Mouse (Mus musculus) testis, adult 2 months (tissue): ENCODE measurements around the gene Wdr43.

Source experiments
- CTCF ChIP-seq: fragments of 200-500 bp; IDR thresholded peaks from 2 replicates; pipeline ENCODE4 v1.5.1; 2012; ENCODE audit warnings: low read depth, mild to moderate bottlenecking, inconsistent platforms, low read length, moderate library complexity; ENCODE audit not compliant: control insufficient read depth, insufficient read depth, insufficient replicate concordance
- POLR2A ChIP-seq: fragments of 200-500 bp; IDR thresholded peaks from 2 replicates; pipeline ENCODE4 v1.6.1; 2012; ENCODE audit warnings: low read depth, mild to moderate bottlenecking, inconsistent platforms, low read length, moderate library complexity; ENCODE audit not compliant: control insufficient read depth

DNA sequence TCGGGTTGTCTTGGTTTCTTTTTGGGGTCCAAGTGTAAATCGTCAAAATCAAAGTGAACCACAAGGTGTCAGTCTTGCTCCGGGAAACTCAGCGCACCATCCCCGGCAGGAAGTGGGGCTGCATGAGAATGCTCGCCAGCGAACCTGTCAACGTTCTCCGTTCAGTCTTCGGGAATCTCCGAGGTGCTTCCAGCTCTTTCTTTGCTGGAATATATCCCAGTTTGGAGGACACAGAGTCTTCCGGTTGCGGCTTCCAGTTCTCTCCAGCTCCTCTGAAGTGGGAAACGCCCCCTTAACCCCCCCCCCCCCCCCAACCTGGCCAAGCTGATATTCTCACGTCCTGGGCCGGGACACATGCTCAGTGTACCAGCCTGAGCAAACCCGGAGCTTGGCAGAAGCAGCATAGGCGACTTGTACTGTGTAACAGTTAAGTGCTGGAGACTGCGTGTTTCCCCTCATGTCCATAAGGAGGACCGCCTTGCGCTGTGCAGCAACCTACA is 47.1 kb downstream of the Wdr43 start:
- no peak for TF ChIP-seq POLR2A
- TF ChIP-seq CTCF = peak; percentile 57; the same call in 1 of the 2 replicates
